Mouse (Mus musculus) erythroblast, embryonic 14.5 days (primary cell): ENCODE data around the gene Nudt16l1.

Experiments
- GATA1 ChIP-seq: IDR thresholded peaks from 2 replicates; pipeline ENCODE4 v1.6.1; 2012; ENCODE audit warnings: low read length, inconsistent platforms, mixed read lengths
- TAL1 ChIP-seq: IDR thresholded peaks from 3 replicates; pipeline ENCODE4 v1.6.1; 2012; ENCODE audit warnings: low read length, inconsistent platforms, mixed read lengths

GRCm38 (mm10) chr16:4897146-4897730 is 41.3 kb upstream of the Nudt16l1 start:
- no peak for TF ChIP-seq GATA1
- TF ChIP-seq TAL1, result no peak
